Mouse (Mus musculus) G1E (cell line): ENCODE results near the gene Pick1.

Source experiments
- CTCF ChIP-seq: IDR thresholded peaks from 2 replicates; pipeline ENCODE4 v1.5.1; 2012; ENCODE audit warnings: low read depth, low read length, inconsistent platforms, mixed read lengths
- POLR2AphosphoS5 ChIP-seq: IDR thresholded peaks from 2 replicates; pipeline ENCODE4 v1.6.1; 2012; ENCODE audit warnings: low read depth, low read length, inconsistent platforms; ENCODE audit not compliant: insufficient replicate concordance
- TAL1 ChIP-seq: conservative IDR thresholded peaks from 2 replicates; pipeline ENCODE4 v1.6.1; 2012; ENCODE audit warnings: low read depth, low read length, inconsistent platforms, mixed read lengths

GRCm38 (mm10) chr15:79223641-79224040, 5.3 kb upstream of the Pick1 start:
- no peak for TF ChIP-seq CTCF
- no peak for TF ChIP-seq POLR2AphosphoS5
- TF ChIP-seq TAL1, result no peak
